In the genomic region with DNA sequence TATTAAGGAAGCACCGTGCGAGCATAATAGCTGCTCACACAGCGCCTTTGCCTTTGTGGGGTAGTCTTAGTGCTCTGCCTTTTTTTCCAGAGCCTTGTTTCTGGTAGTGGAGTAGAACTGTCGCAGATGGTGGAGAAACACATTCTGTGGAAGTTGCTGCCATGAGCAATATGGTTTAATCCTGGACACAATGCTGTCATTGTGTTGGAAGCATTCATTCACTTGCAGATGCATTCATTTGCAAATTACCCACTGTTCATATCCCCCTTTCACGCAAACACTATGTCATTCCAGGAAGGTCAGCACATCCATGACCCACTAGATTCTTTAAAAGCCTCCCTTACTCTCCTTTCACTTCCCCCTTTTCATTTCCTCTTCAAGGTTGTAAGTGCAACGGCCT, we compare ENCODE assay signal across 10 mouse cellular contexts.
DNase-seq lines count a peak whose midpoint lies in the region; ATAC-seq and TF ChIP-seq lines count a peak whose summit lies in the region.
"Had no signal": no experiment of that assay in that cellular context is flagged by ENCODE, and none has a peak within 500 bp of the region (broad histone marks: within the 10 kb centered on the region; RNA-seq: fewer than 3 reads in every experiment).

No protein-coding gene starts in this region.

- H3K9me3 ChIP-seq in embryonic facial prominence, embryonic 12.5 days: no peaks in the 10 kb centered on the region
- H3K9me3 ChIP-seq in hindbrain, embryonic 14.5 days (ENCODE audit: control insufficient read depth, low read length): no peaks in the 10 kb centered on the region
- H3K9me3 ChIP-seq in midbrain, postnatal 0 days (ENCODE audit: low read length): no peaks in the 10 kb centered on the region
- H3K9me3 ChIP-seq: heart, embryonic 13.5 days; kidney, embryonic 15.5 days had no signal

- no peaks in the 10 kb centered on the region for H3K27me3 ChIP-seq in embryonic facial prominence, embryonic 12.5 days
- H3K27me3 ChIP-seq in hindbrain, embryonic 14.5 days (ENCODE audit: control insufficient read depth, insufficient read depth, low read length): no peaks in the 10 kb centered on the region
- H3K27me3 ChIP-seq in midbrain, postnatal 0 days (ENCODE audit: insufficient read depth, low read length): no peaks in the 10 kb centered on the region
- H3K27me3 ChIP-seq: heart, embryonic 13.5 days; kidney, embryonic 15.5 days had no signal

- H3K36me3 ChIP-seq in embryonic facial prominence, embryonic 12.5 days: no peaks in the 10 kb centered on the region
- no peaks in the 10 kb centered on the region for H3K36me3 ChIP-seq in hindbrain, embryonic 14.5 days (replicated peaks; ENCODE audit: control insufficient read depth, insufficient read depth)
- H3K36me3 ChIP-seq in midbrain, postnatal 0 days (ENCODE audit: insufficient read depth, low read length): no peaks in the 10 kb centered on the region
- H3K36me3 ChIP-seq: heart, embryonic 13.5 days; kidney, embryonic 15.5 days had no signal

- peaks cover 7% of the 10 kb centered on the region; the same call in 1 of the 2 replicates for H3K4me1 ChIP-seq in embryonic facial prominence, embryonic 12.5 days
- H3K4me1 ChIP-seq in hindbrain, embryonic 14.5 days (replicated peaks; ENCODE audit: control insufficient read depth, insufficient read depth, low read length): no peaks in the 10 kb centered on the region; the same call in 1 of the 2 replicates
- H3K4me1 ChIP-seq in midbrain, postnatal 0 days (ENCODE audit: insufficient read depth, low read length): no peaks in the 10 kb centered on the region
- H3K4me1 ChIP-seq: heart, embryonic 13.5 days; kidney, embryonic 15.5 days had no signal

- H3K4me2 ChIP-seq in embryonic facial prominence, embryonic 12.5 days (replicated peaks): no peak overlapping the region
- H3K4me2 ChIP-seq in hindbrain, embryonic 14.5 days (replicated peaks): no peak overlapping the region
- no peak overlapping the region for H3K4me2 ChIP-seq in midbrain, postnatal 0 days (ENCODE audit: low read depth, low read length, poor library complexity, severe bottlenecking)
- H3K4me2 ChIP-seq: heart, embryonic 13.5 days; kidney, embryonic 15.5 days had no signal

- peak; percentile 96 for DNase-seq in brain, embryonic 14.5 days (ENCODE audit: low read depth)
- peak; percentile 46 for DNase-seq in hindbrain, embryonic 14.5 days (ENCODE audit: low spot score)
- DNase-seq in midbrain, postnatal 0 days (ENCODE audit: low spot score): peak; percentile 23
- no peak for DNase-seq in adipocyte (ENCODE audit: low spot score)
- no peak for DNase-seq in left cerebral cortex, adult 11 months (ENCODE audit: low spot score)
- no peak for DNase-seq in right cerebral cortex, postnatal 4 days
- no peak for DNase-seq in heart, postnatal 4 days

- WGBS in embryonic facial prominence, embryonic 12.5 days: 21% methylated on average over 6 of the region's 6 CpGs
- 9% methylated on average over 6 of the region's 6 CpGs for WGBS in hindbrain, embryonic 14.5 days
- WGBS in midbrain, postnatal 0 days: 23% methylated on average over 6 of the region's 6 CpGs

- ATAC-seq in embryonic facial prominence, embryonic 12.5 days (ENCODE audit: insufficient number of reproducible peaks, insufficient read depth, low FRiP score, low TSS enrichment): 0 out of 2 replicates have a peak, but pooled peaks have one; percentile 35
- peak; percentile 91 for ATAC-seq in hindbrain, embryonic 14.5 days (ENCODE audit: low FRiP score)
- peak; percentile 44; the same call in 1 of the 2 replicates for ATAC-seq in midbrain, postnatal 0 days (ENCODE audit: low FRiP score)

- TF ChIP-seq CTCF in brain, embryonic 14.5 days (IDR thresholded peaks at IDR 0.05; ENCODE audit: borderline replicate concordance, extremely low read depth, insufficient read depth, insufficient read length): no peak
- TF ChIP-seq CTCF in midbrain, postnatal 0 days (IDR thresholded peaks at IDR 0.05): no peak

- H3K9ac ChIP-seq in embryonic facial prominence, embryonic 12.5 days: no peak overlapping the region
- H3K9ac ChIP-seq in hindbrain, embryonic 14.5 days: no peak overlapping the region
- H3K9ac ChIP-seq in midbrain, postnatal 0 days (replicated peaks; ENCODE audit: low read length, poor library complexity, severe bottlenecking): no peak overlapping the region
- H3K9ac ChIP-seq: heart, embryonic 13.5 days; kidney, embryonic 15.5 days had no signal

- peak overlapping the region; percentile 46; the same call in 1 of the 2 replicates for H3K27ac ChIP-seq in embryonic facial prominence, embryonic 12.5 days
- no peak overlapping the region for H3K27ac ChIP-seq in hindbrain, embryonic 14.5 days
- H3K27ac ChIP-seq in midbrain, postnatal 0 days (ENCODE audit: low read depth, low read length): no peak overlapping the region
- H3K27ac ChIP-seq: heart, embryonic 13.5 days; kidney, embryonic 15.5 days had no signal

- H3K4me3 ChIP-seq in embryonic facial prominence, embryonic 12.5 days: no peak overlapping the region
- no peak overlapping the region for H3K4me3 ChIP-seq in hindbrain, embryonic 14.5 days (replicated peaks; ENCODE audit: low read length)
- H3K4me3 ChIP-seq in midbrain, postnatal 0 days (ENCODE audit: low read depth, low read length): no peak overlapping the region
- H3K4me3 ChIP-seq: heart, embryonic 13.5 days; kidney, embryonic 15.5 days had no signal

- no peak for TF ChIP-seq POLR2A in brain, embryonic 14.5 days (IDR thresholded peaks at IDR 0.05; ENCODE audit: borderline replicate concordance, extremely low read depth, insufficient read depth, insufficient read length, poor library complexity, severe bottlenecking)

Comparison
In these comparisons a context has a peak if more than half of its experiments do, and no peak if none do; other contexts are left out.
1. DNase-seq: peak in brain, embryonic 14.5 days (single experiment), hindbrain, embryonic 14.5 days (single experiment) and midbrain, postnatal 0 days (single experiment); none in adipocyte (single experiment), left cerebral cortex, adult 11 months (single experiment), right cerebral cortex, postnatal 4 days (single experiment) and heart, postnatal 4 days (single experiment).
2. ATAC-seq: peak in every context shown above with its lines; median percentile 91 in hindbrain, embryonic 14.5 days; 44 in midbrain, postnatal 0 days; 35 in embryonic facial prominence, embryonic 12.5 days.